Mouse (Mus musculus) midbrain, embryonic 14.5 days (tissue): ENCODE data around the gene Nt5c. TPM values are rescaled to one million over a fixed set of nuclear protein-coding genes. Genes with fewer than 3 reads are reported as not detected.

Experiments used
- ATAC-seq: fragments of 200-750 bp; cut with Nextera tagmentation; 2 replicates; pipeline ENCODE4 v1.8.0; 2017; ENCODE audit warnings: moderate number of reproducible peaks, moderate library complexity; ENCODE audit not compliant: low FRiP score, low TSS enrichment
- DNase-seq: peaks from one replicate; pipeline ENCODE4 v3.0.0-alpha.2; 2015
- H3K27ac ChIP-seq: fragments of 300-500 bp; sonication (generic); replicated peaks from 2 replicates; pipeline ENCODE4 v1.5.1; 2014; ENCODE audit warnings: mild to moderate bottlenecking, low read depth, low read length, moderate library complexity
- H3K27me3 ChIP-seq: fragments of 300-500 bp; sonication (generic); 2 replicates; pipeline ENCODE4 v1.6.1; 2014; ENCODE audit warnings: low read length, control low read depth, mixed read lengths; ENCODE audit not compliant: control insufficient read depth, insufficient read depth
- H3K36me3 ChIP-seq: fragments of 300-500 bp; sonication (generic); 2 replicates; pipeline ENCODE4 v1.6.1; 2014; ENCODE audit warnings: low read length, control low read depth; ENCODE audit not compliant: control insufficient read depth, insufficient read depth
- H3K4me1 ChIP-seq: fragments of 300-500 bp; sonication (generic); 2 replicates; pipeline ENCODE4 v1.6.1; 2014; ENCODE audit warnings: mild to moderate bottlenecking, antibody characterized with exemption, low read length, control low read depth; ENCODE audit not compliant: control insufficient read depth, insufficient read depth
- H3K4me2 ChIP-seq: fragments of 300-500 bp; sonication (generic); 2 replicates; pipeline ENCODE4 v1.6.1; 2014; ENCODE audit warnings: mild to moderate bottlenecking, low read length, moderate library complexity
- H3K4me3 ChIP-seq: fragments of 300-500 bp; sonication (generic); replicated peaks from 2 replicates; pipeline ENCODE4 v1.5.1; 2014; ENCODE audit warnings: low read depth, low read length
- H3K9ac ChIP-seq: fragments of 300-500 bp; sonication (generic); replicated peaks from 2 replicates; pipeline ENCODE4 v1.6.1; 2014; ENCODE audit warnings: mild to moderate bottlenecking, low read length, moderate library complexity
- H3K9me3 ChIP-seq: fragments of 300-500 bp; sonication (generic); 2 replicates; pipeline ENCODE4 v1.6.1; 2016; ENCODE audit warnings: low read length, control low read depth, mixed read lengths; ENCODE audit not compliant: control insufficient read depth
- WGBS: fragments of 180-500 bp; shearing (Covaris S2); extraction: QIAGEN DNeasy Blood & Tissue Kit; methylation state at CpG from one replicate; pipeline ENCODE4 v1.1.7; 2014; 5-methylcytosine and 5-hydroxymethylcytosine counted together
- polyA plus RNA-seq: library from polyadenylated mRNA; unstranded; fragments of >200 nt; fragmentation: Nextera tagmentation; extraction: Ambion mirVana; gene quantifications from 2 replicates; pipeline ENCODE4 v1.2.1, GENCODE M21; 2014

Nt5c gene
- polyA plus RNA-seq, 1 experiment from 2014 or later: 93.9 TPM

- 97% methylated on average over 2 of the region's 2 CpGs for WGBS
- no peak for DNase-seq
- no peaks in the 10 kb centered on the region for H3K9me3 ChIP-seq
- H3K27ac ChIP-seq: no peak overlapping the region
- no peak overlapping the region for H3K9ac ChIP-seq
- H3K4me2 ChIP-seq: no peak overlapping the region
- no peak for ATAC-seq
- H3K4me1 ChIP-seq: no peaks in the 10 kb centered on the region
- H3K27me3 ChIP-seq: no peaks in the 10 kb centered on the region
- no peak overlapping the region for H3K4me3 ChIP-seq
- peaks cover 45% of the 10 kb centered on the region for H3K36me3 ChIP-seq
These were observed 30.6 kb upstream of the Nt5c start for GRCm38 (mm10) chr11:115522238-115522637.

- H3K9ac ChIP-seq: no peak overlapping the region
- no peaks in the 10 kb centered on the region for H3K9me3 ChIP-seq
- H3K4me3 ChIP-seq: no peak overlapping the region
- DNase-seq (no peak), ATAC-seq (no peak)
- no peaks in the 10 kb centered on the region for H3K4me1 ChIP-seq
- no peaks in the 10 kb centered on the region for H3K27me3 ChIP-seq
- no peak overlapping the region for H3K27ac ChIP-seq
- peaks cover 34% of the 10 kb centered on the region for H3K36me3 ChIP-seq
- no peak overlapping the region for H3K4me2 ChIP-seq
- 90% methylated on average over 4 of the region's 4 CpGs for WGBS
These were observed 29.4 kb upstream of the Nt5c start for GRCm38 (mm10) chr11:115521080-115521479.

- Histone ChIP-seq H3K4me1 (no peaks in the 10 kb centered on the region), H3K9me3 (no peaks in the 10 kb centered on the region), H3K4me3 (no peak overlapping the region), H3K27ac (no peak overlapping the region), H3K36me3 (peaks cover 25% of the 10 kb centered on the region), H3K4me2 (no peak overlapping the region), H3K9ac (no peak overlapping the region), H3K27me3 (no peaks in the 10 kb centered on the region)
- ATAC-seq (no peak), DNase-seq (no peak)
- WGBS: 46% methylated on average over 2 of the region's 2 CpGs
These were observed 28.6 kb upstream of the Nt5c start for GRCm38 (mm10) chr11:115520218-115520617.

- Histone ChIP-seq H3K27me3 (no peaks in the 10 kb centered on the region), H3K4me1 (no peaks in the 10 kb centered on the region), H3K27ac (no peak overlapping the region), H3K9me3 (no peaks in the 10 kb centered on the region), H3K4me3 (no peak overlapping the region), H3K36me3 (peaks cover 19% of the 10 kb centered on the region), H3K4me2 (no peak overlapping the region), H3K9ac (no peak overlapping the region)
- WGBS: 92% methylated on average over 3 of the region's 3 CpGs
- DNase-seq (no peak), ATAC-seq (no peak)
These were observed 27.9 kb upstream of the Nt5c start for GRCm38 (mm10) chr11:115519581-115519980.

- H3K27ac ChIP-seq: no peak overlapping the region
- H3K9me3 ChIP-seq: no peaks in the 10 kb centered on the region
- no peak overlapping the region for H3K9ac ChIP-seq
- H3K27me3 ChIP-seq: no peaks in the 10 kb centered on the region
- DNase-seq (no peak), ATAC-seq (no peak)
- WGBS: 81% methylated on average over 9 of the region's 9 CpGs
- peaks cover 11% of the 10 kb centered on the region for H3K36me3 ChIP-seq
- no peaks in the 10 kb centered on the region for H3K4me1 ChIP-seq
- no peak overlapping the region for H3K4me2 ChIP-seq
- H3K4me3 ChIP-seq: no peak overlapping the region
These were observed 27.0 kb upstream of the Nt5c start for GRCm38 (mm10) chr11:115518693-115519092.

- Histone ChIP-seq H3K9ac (no peak overlapping the region), H3K36me3 (peaks cover under 1% of the 10 kb centered on the region; the same call in 1 of the 2 replicates), H3K27me3 (no peaks in the 10 kb centered on the region), H3K4me2 (no peak overlapping the region), H3K9me3 (no peaks in the 10 kb centered on the region), H3K27ac (no peak overlapping the region), H3K4me3 (no peak overlapping the region), H3K4me1 (no peaks in the 10 kb centered on the region)
- DNase-seq (no peak), ATAC-seq (no peak)
- 86% methylated on average over 5 of the region's 5 CpGs for WGBS
These were observed 25.3 kb upstream of the Nt5c start for GRCm38 (mm10) chr11:115516942-115517341.

GRCm38 (mm10) chr11:115515021-115515420 is 23.4 kb upstream of the Nt5c start:
- H3K4me2 ChIP-seq: no peak overlapping the region
- no peaks in the 10 kb centered on the region for H3K27me3 ChIP-seq
- no peaks in the 10 kb centered on the region for H3K36me3 ChIP-seq
- peaks cover 15% of the 10 kb centered on the region for H3K4me1 ChIP-seq
- H3K9me3 ChIP-seq: no peaks in the 10 kb centered on the region
- no peak overlapping the region for H3K9ac ChIP-seq
- no peak for DNase-seq
- H3K27ac ChIP-seq: no peak overlapping the region
- no peak for ATAC-seq
- 71% methylated on average over 6 of the region's 6 CpGs for WGBS
- no peak overlapping the region for H3K4me3 ChIP-seq

- Histone ChIP-seq H3K9me3 (no peaks in the 10 kb centered on the region), H3K9ac (peak within 1 kb of the TSS; percentile 93), H3K4me1 (peaks cover 20% of the 10 kb centered on the region), H3K4me3 (peak within 1 kb of the TSS; percentile 72), H3K27me3 (no peaks in the 10 kb centered on the region), H3K36me3 (no peaks in the 10 kb centered on the region), H3K4me2 (peak within 1 kb of the TSS; percentile 79), H3K27ac (peak within 1 kb of the TSS; percentile 78)
- DNase-seq (peak; percentile 98), ATAC-seq (peak; percentile 97)
- under 1% methylated on average over 24 of the region's 24 CpGs for whole genome bisulfite sequencing
These were observed 22.6 kb upstream of the Nt5c start, which contains the start of gene Jpt1 for GRCm38 (mm10) chr11:115514238-115514663. Gene Jpt1, minus strand, starts transcription at chr11:115514387.
